Mouse (Mus musculus) olfactory bulb, adult 2 months (tissue): ENCODE results near the gene Ccdc93. TPM values are rescaled to one million over a fixed set of nuclear protein-coding genes. Genes with fewer than 3 reads are reported as not detected.
A peak's percentile ranks its signal among the peaks of the same experiment; 100 is the strongest.

Experiments used
- H3K27ac ChIP-seq: fragments of 200-500 bp; 2 replicates; pipeline ENCODE4 v1.5.1; 2012; ENCODE audit warnings: low read depth, low read length; ENCODE audit not compliant: insufficient read depth
- H3K4me1 ChIP-seq: fragments of 200-500 bp; 2 replicates; pipeline ENCODE4 v1.6.1; 2012; ENCODE audit warnings: low read length; ENCODE audit not compliant: control insufficient read depth, insufficient read depth
- H3K4me3 ChIP-seq: fragments of 200-500 bp; 2 replicates; pipeline ENCODE4 v1.5.1; 2012; ENCODE audit warnings: mild to moderate bottlenecking, low read depth, low read length, moderate library complexity; ENCODE audit not compliant: insufficient read depth
- CTCF ChIP-seq: fragments of 200-500 bp; IDR thresholded peaks from 2 replicates; pipeline ENCODE4 v1.5.1; 2012; ENCODE audit warnings: low read depth, mild to moderate bottlenecking, low read length, moderate library complexity; ENCODE audit not compliant: insufficient read depth
- POLR2A ChIP-seq: fragments of 200-500 bp; IDR thresholded peaks from 2 replicates; pipeline ENCODE4 v1.6.1; 2012; ENCODE audit warnings: mild to moderate bottlenecking, low read depth, low read length, moderate library complexity; ENCODE audit not compliant: insufficient read depth
- WGBS: fragments of 180-500 bp; shearing (Covaris S2); methylation state at CpG from one replicate; pipeline ENCODE4 v1.1.7; 2018; 5-methylcytosine and 5-hydroxymethylcytosine counted together
- polyA plus RNA-seq: library from polyadenylated mRNA; stranded (reverse); fragments of >200 nt; gene quantifications from 2 replicates; pipeline ENCODE4 v1.2.4, GENCODE M21; 2012; ENCODE audit warnings: low replicate concordance; ENCODE audit not compliant: missing spikeins, insufficient read depth, insufficient read length

The Ccdc93 gene
- polyA plus RNA-seq, 1 experiment: not detected

DNA sequence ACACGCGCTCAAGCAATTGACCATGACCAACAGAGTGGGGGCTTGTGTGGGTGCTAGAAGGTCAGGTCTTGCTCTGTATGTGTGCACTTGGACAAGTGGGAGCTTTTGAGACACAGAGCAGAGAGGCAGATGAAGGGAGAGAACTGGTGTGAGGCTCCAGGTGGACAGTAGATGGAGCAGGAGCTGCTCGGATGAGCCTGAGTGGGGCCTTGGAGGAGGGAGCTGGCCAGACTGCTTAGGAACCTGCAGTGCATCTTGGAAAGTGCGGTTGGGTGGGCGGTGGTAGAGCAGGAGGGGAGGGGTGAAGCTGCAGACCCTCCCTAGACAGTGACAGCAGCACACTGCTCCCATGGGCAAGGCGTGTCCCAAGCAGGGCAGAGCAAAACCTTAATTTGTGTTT, 29.2 kb downstream of the Ccdc93 start:
- no peaks in the 10 kb centered on the region for H3K4me1 ChIP-seq
- TF ChIP-seq POLR2A (no peak), CTCF (no peak)
- no peak overlapping the region for H3K27ac ChIP-seq
- 68% methylated on average over 6 of the region's 6 CpGs for WGBS
- no peak overlapping the region for H3K4me3 ChIP-seq

DNA sequence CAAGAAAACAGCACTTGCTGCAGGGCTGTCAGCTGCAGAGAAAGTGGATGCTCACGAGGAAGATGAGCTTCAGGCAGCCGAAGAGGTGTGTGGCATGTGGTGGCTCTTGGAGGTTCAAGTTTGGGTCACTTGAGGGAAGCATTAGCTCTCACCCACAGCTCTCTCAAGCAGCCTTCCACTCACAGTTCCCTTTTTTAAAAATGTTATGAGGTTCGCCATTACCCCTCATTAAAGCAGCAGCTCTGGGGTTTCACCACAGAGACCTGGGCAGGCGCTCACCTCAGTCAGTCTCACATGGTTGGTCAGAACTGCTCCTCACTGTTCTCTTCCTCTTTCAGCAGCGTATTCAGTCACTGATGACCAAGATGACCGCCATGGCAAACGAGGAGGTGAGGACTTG, 31.0 kb downstream of the Ccdc93 start:
- WGBS: 84% methylated on average over 7 of the region's 7 CpGs
- Histone ChIP-seq H3K27ac (no peak overlapping the region), H3K4me3 (no peak overlapping the region), H3K4me1 (no peaks in the 10 kb centered on the region)
- TF ChIP-seq POLR2A (no peak), CTCF (no peak)

DNA sequence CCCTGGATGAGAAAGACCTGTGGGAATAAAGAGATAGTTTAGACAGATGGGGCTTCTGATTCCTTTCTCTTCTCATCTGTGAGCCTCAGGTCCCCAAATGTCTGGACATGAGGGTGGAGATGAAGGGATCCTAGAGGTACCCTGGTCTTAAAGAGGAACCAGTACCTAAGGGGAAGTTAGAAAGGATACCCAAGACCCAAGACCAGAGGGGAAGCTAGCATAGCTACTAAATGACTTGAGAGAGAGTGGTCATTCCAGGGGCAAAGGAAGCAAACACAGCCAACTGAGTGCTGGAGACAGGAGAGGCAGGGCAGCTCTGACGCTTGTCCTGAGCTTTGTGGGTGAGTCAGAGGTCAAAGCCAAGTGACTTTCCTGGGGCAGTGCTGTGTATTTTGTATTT, 31.8 kb downstream of the Ccdc93 start:
- TF ChIP-seq CTCF: no peak
- TF ChIP-seq POLR2A: no peak
- WGBS: 96% methylated on average over 1 of the region's 1 CpGs
- Histone ChIP-seq H3K27ac (no peak overlapping the region), H3K4me3 (no peak overlapping the region), H3K4me1 (no peaks in the 10 kb centered on the region)

DNA sequence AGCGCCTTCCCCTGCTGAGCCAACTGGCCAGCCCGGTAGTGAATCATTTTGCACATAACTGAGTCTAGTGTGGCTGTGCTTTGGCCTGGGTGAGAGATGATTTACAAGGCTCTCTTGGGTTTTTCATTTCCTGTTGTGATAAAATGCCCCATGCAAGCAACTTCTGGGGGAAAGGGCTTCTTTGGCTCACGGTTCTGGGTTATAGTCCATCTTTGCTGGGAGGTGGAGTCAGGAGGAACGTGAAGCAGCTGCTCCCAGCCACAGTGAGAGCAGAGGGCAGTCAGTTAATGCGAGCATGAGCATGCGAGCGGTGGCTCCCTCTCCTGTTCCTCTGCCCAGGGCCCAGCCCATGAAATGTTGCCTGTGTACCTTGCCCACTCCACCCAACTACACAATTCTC, 33.0 kb downstream of the Ccdc93 start:
- no peak for TF ChIP-seq POLR2A
- TF ChIP-seq CTCF: no peak
- Histone ChIP-seq H3K4me3 (no peak overlapping the region), H3K4me1 (0 out of 2 replicates have a peak, but pooled peaks cover 3% of the 10 kb centered on the region), H3K27ac (peak overlapping the region; percentile 6; the same call in 1 of the 2 replicates)
- WGBS: 97% methylated on average over 7 of the region's 7 CpGs

DNA sequence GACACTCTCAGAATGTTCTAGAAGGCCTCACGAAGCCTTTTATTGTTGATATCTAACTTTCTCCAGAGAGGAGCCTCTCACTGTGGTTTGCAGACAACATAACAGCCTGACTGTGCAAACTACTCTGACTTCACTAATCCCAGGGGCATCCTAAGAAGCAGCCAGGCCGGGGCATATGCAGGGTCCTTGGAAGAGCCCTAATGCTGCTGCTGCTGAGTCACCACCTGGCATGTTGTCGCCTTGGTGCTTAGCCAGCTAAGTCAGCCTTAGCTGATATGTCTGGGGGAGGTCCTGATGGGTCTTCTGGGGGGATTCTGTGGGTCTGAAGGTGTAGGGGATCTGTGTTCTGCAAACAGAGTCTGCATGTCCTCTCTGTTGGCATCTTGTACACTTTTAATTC, 35.4 kb downstream of the Ccdc93 start:
- Histone ChIP-seq H3K4me1 (peaks cover 3% of the 10 kb centered on the region; the same call in 1 of the 2 replicates), H3K4me3 (no peak overlapping the region), H3K27ac (no peak overlapping the region)
- no peak for TF ChIP-seq POLR2A
- no peak for TF ChIP-seq CTCF
- WGBS: 72% methylated on average over 3 of the region's 3 CpGs

DNA sequence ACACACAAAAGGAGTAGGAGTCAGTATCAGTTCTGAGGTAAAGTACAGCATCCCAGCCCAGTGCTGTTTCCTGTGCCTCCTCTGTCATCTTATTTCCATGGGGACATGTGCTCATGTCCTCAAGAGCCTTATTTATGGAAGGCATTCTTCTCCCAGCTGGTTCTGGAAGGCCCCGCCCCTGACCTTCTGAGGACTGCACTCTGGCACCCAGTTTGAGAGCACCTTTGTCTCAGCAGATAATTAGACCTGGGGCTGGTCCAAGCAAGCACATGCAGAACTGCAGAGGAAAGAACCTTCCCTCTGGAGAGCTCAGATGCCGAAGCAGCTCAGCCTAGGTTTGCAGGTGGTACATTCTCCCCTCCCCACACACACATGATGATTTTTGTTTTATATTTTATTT, 37.4 kb downstream of the Ccdc93 start:
- H3K4me1 ChIP-seq: peaks cover 3% of the 10 kb centered on the region; the same call in 1 of the 2 replicates
- WGBS: 50% methylated on average over 2 of the region's 2 CpGs
- no peak for TF ChIP-seq CTCF
- TF ChIP-seq POLR2A: no peak

DNA sequence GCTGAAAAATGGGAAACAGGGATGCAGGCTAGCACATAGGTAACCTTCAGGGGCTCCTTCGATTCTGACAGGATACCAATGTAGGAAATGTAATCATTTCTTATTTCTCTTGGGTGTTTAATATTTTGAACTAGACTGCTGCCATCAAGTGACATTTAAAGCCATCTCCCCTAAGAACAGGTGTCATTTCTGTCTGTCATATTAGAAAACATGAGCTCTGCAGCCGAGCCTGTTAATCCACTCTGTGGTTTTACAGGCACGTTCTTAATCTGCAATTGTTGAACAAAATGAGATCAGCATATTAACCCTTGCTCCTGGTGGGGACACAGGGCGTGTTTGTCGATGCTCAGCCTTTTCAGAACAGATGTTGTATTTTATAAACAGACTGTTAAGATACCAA, 40.7 kb downstream of the Ccdc93 start:
- Histone ChIP-seq H3K27ac (no peak overlapping the region), H3K4me1 (peaks cover 5% of the 10 kb centered on the region; the same call in 1 of the 2 replicates), H3K4me3 (no peak overlapping the region)
- TF ChIP-seq CTCF: no peak
- TF ChIP-seq POLR2A: no peak
- WGBS: 72% methylated on average over 5 of the region's 5 CpGs

More for the DNA sequence above, 37.4 kb downstream of the Ccdc93 start:
- no peak overlapping the region for H3K27ac ChIP-seq
- no peak overlapping the region for H3K4me3 ChIP-seq

DNA sequence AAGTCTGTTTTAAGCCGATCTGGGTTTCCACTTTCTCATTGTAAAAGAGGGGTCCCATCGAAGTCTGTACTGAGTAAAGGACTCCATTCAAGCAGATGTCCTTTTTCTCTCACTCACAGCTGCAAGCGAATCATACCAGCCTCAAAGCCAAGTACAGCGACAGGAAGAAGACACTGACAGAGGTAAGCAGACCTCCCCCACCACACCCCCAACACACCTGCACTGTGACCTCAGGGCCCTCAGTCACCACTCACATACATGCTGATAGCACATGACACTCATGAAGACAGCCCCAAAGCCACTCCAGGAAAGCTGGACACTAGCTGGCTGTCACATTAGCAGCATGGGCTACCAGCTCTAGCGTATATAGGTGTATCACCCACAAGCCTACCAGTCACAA, 46.9 kb downstream of the Ccdc93 start:
- H3K27ac ChIP-seq: no peak overlapping the region
- 90% methylated on average over 5 of the region's 5 CpGs for WGBS
- no peak for TF ChIP-seq CTCF
- TF ChIP-seq POLR2A: no peak

DNA sequence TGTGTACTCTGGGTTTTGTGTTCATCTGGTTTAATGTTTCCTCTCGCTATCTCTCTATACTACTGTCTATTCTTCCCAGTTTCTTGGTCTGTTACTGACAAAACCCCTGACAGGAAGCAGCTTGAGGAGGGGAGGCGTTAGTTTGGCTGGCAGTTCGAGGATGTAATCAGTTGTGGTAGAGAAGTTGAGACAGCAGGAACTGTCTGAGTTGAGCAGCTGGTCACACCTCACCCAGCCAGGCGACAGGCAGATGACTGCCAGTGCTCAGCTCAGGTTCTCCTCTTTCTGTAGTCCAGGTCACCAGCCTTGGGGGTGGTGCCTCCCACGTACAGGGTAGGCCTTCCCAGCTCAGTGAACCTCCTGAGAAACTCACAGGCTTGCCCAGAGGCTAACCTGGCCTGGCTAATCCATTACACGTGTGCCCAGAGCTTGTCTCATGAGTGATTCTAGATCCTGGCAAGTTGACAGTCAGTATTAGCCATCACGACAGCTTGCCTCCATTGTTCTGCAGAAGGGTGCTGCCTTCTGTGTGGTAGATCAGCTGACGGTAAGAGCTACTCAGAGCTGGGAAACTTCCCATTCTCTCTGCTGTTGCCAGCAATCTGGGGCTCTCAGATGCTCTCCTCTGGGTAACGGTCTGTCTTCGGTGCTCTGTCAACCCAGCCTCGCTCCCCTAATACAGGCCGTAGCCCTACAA, 47.6 kb downstream of the Ccdc93 start:
- peaks cover 9% of the 10 kb centered on the region for H3K4me1 ChIP-seq
- TF ChIP-seq CTCF: no peak
- TF ChIP-seq POLR2A: no peak
- no peak overlapping the region for H3K4me3 ChIP-seq
- H3K27ac ChIP-seq: peak overlapping the region; percentile 53
- WGBS: 73% methylated on average over 12 of the region's 12 CpGs

More for the DNA sequence above, 46.9 kb downstream of the Ccdc93 start:
- Histone ChIP-seq H3K4me1 (peaks cover 9% of the 10 kb centered on the region), H3K4me3 (no peak overlapping the region)
